ENCODE assay signal across 8 mouse cellular contexts in the genomic region with DNA sequence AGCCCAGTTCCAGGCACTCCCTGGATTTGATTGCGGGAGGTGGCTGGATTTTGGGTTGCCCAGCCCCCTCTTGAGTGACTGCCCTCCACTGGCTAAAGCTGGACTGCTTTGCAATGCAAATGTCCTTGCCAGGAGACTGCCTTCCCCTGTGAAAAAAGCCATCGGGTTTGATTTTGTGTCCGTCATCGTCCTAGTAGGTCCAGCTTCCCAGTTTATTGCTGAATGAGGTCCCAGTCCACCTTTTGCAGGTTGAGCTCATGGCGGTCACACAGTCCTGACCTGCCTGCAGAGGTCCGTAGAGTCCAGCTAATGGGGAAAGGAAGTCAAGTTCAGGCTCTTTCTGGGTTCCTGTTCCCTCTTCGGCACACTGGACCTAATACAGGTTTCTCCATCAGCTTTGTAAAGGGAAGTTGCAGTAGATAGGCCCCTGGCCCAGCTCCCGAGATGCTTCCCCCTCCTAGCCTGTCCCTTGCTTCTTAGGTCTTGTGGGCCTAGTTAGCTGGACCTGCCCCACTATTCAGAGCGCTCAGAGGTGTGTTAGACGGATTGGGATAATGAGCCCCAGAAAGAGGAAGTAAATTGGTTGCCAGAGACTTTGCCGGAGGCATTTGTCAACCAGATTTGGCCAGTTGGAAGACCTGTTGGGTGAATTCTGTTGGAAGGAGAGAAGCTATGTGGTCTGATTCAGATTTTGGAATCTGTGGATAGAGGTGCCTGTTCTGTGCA. TPM values are rescaled to one million over a fixed set of nuclear protein-coding genes. Genes with fewer than 3 reads are reported as not detected.
DNase-seq lines count a peak whose midpoint lies in the region; ATAC-seq and TF ChIP-seq lines count a peak whose summit lies in the region.

No protein-coding gene starts in this region.

- peaks cover 49% of the 10 kb centered on the region for H3K4me1 ChIP-seq in embryonic facial prominence, embryonic 14.5 days (ENCODE audit: control insufficient read depth, insufficient read depth, low read length)
- peaks cover 60% of the 10 kb centered on the region for H3K4me1 ChIP-seq in heart, embryonic 13.5 days
- H3K4me1 ChIP-seq in kidney, embryonic 16.5 days (ENCODE audit: insufficient read depth, low read length), result peaks cover 66% of the 10 kb centered on the region
- H3K4me1 ChIP-seq in liver, embryonic 13.5 days (replicated peaks), result peaks cover 56% of the 10 kb centered on the region
- H3K4me1 ChIP-seq in testis, adult 2 months (ENCODE audit: control insufficient read depth, insufficient read depth, low read length), result peaks cover 25% of the 10 kb centered on the region

- WGBS in embryonic facial prominence, embryonic 14.5 days, result 7% methylated on average over 11 of the region's 11 CpGs
- 6% methylated on average over 11 of the region's 11 CpGs for WGBS in heart, embryonic 13.5 days
- WGBS in kidney, embryonic 16.5 days, result 8% methylated on average over 11 of the region's 11 CpGs
- 4% methylated on average over 11 of the region's 11 CpGs for WGBS in liver, embryonic 13.5 days (ENCODE audit: insufficient replicate concordance)

- DNase-seq in urinary bladder, adult 18-20 months (ENCODE audit: low spot score in 2 of 2), result peak; percentile 39 to 43
- DNase-seq in urinary bladder, postnatal 10 days (ENCODE audit: low spot score), result no peak
- DNase-seq in embryonic facial prominence, embryonic 14.5 days (ENCODE audit: low spot score), result no peak
- no peak for DNase-seq in liver, embryonic 13.5 days
- peak; percentile 41 for DNase-seq in neural tube, embryonic 10.5 days (ENCODE audit: extremely low spot score, low spot score)

- peak overlapping the region; percentile 95 for H3K27ac ChIP-seq in embryonic facial prominence, embryonic 14.5 days (replicated peaks; ENCODE audit: low read depth, low read length)
- peak overlapping the region; percentile 93 for H3K27ac ChIP-seq in heart, embryonic 13.5 days (replicated peaks)
- peak overlapping the region; percentile 98 for H3K27ac ChIP-seq in kidney, embryonic 16.5 days (ENCODE audit: low read length)
- peak overlapping the region; percentile 32; the same call in 1 of the 2 replicates for H3K27ac ChIP-seq in liver, embryonic 13.5 days
- H3K27ac ChIP-seq in testis, adult 2 months (ENCODE audit: control insufficient read depth, insufficient read depth, low read depth, low read length), result peak overlapping the region; percentile 73

- no peaks in the 10 kb centered on the region for H3K9me3 ChIP-seq in embryonic facial prominence, embryonic 14.5 days (ENCODE audit: control insufficient read depth, low read length)
- no peaks in the 10 kb centered on the region for H3K9me3 ChIP-seq in heart, embryonic 13.5 days
- no peaks in the 10 kb centered on the region for H3K9me3 ChIP-seq in kidney, embryonic 16.5 days (ENCODE audit: low read length)
- H3K9me3 ChIP-seq in liver, embryonic 13.5 days (replicated peaks), result no peaks in the 10 kb centered on the region

- no peaks in the 10 kb centered on the region for H3K36me3 ChIP-seq in embryonic facial prominence, embryonic 14.5 days (ENCODE audit: control insufficient read depth, insufficient read depth, low read length)
- H3K36me3 ChIP-seq in heart, embryonic 13.5 days, result no peaks in the 10 kb centered on the region
- no peaks in the 10 kb centered on the region for H3K36me3 ChIP-seq in kidney, embryonic 16.5 days (ENCODE audit: insufficient read depth, low read length)
- H3K36me3 ChIP-seq in liver, embryonic 13.5 days, result no peaks in the 10 kb centered on the region
- H3K36me3 ChIP-seq in testis, adult 2 months (ENCODE audit: control insufficient read depth, insufficient read depth, low read length), result no peaks in the 10 kb centered on the region

- TF ChIP-seq CTCF in testis, adult 2 months (IDR thresholded peaks at IDR 0.05; ENCODE audit: control insufficient read depth, insufficient read depth, insufficient replicate concordance, low read depth, low read length), result no peak

- H3K4me2 ChIP-seq in embryonic facial prominence, embryonic 14.5 days (ENCODE audit: low read depth, low read length), result peak overlapping the region; percentile 67
- H3K4me2 ChIP-seq in heart, embryonic 13.5 days, result peak overlapping the region; percentile 88
- peak overlapping the region; percentile 78 for H3K4me2 ChIP-seq in kidney, embryonic 16.5 days (replicated peaks; ENCODE audit: low read depth, low read length)
- H3K4me2 ChIP-seq in liver, embryonic 13.5 days, result peak overlapping the region; percentile 100

- ATAC-seq in embryonic facial prominence, embryonic 14.5 days (ENCODE audit: low read depth), result no peak
- ATAC-seq in heart, embryonic 13.5 days (ENCODE audit: extremely low read depth, insufficient number of reproducible peaks, low FRiP score, low TSS enrichment), result no peak
- ATAC-seq in kidney, embryonic 16.5 days (ENCODE audit: low FRiP score, low TSS enrichment), result no peak
- ATAC-seq in liver, embryonic 13.5 days (ENCODE audit: low read depth), result no peak

- peak overlapping the region; percentile 92 for H3K4me3 ChIP-seq in embryonic facial prominence, embryonic 14.5 days (ENCODE audit: low read depth, low read length)
- peak overlapping the region; percentile 95 for H3K4me3 ChIP-seq in heart, embryonic 13.5 days
- peak overlapping the region; percentile 84 for H3K4me3 ChIP-seq in kidney, embryonic 16.5 days (ENCODE audit: low read length)
- H3K4me3 ChIP-seq in liver, embryonic 13.5 days (replicated peaks), result peak overlapping the region; percentile 79
- H3K4me3 ChIP-seq in testis, adult 2 months (ENCODE audit: control insufficient read depth, low read depth, low read length), result peak overlapping the region; percentile 90

- TF ChIP-seq POLR2A in testis, adult 2 months (IDR thresholded peaks at IDR 0.05; ENCODE audit: control insufficient read depth, low read depth, low read length), result no peak

- H3K27me3 ChIP-seq in embryonic facial prominence, embryonic 14.5 days (replicated peaks; ENCODE audit: control insufficient read depth, insufficient read depth, low read length), result no peaks in the 10 kb centered on the region
- no peaks in the 10 kb centered on the region for H3K27me3 ChIP-seq in heart, embryonic 13.5 days (replicated peaks)
- H3K27me3 ChIP-seq in kidney, embryonic 16.5 days (ENCODE audit: insufficient read depth, low read length), result no peaks in the 10 kb centered on the region
- peaks cover 73% of the 10 kb centered on the region for H3K27me3 ChIP-seq in liver, embryonic 13.5 days
- H3K27me3 ChIP-seq in testis, adult 2 months (ENCODE audit: control insufficient read depth, insufficient read depth, low read length), result no peaks in the 10 kb centered on the region

- H3K9ac ChIP-seq in embryonic facial prominence, embryonic 14.5 days (ENCODE audit: low read depth, low read length), result peak overlapping the region; percentile 93
- H3K9ac ChIP-seq in heart, embryonic 13.5 days, result peak overlapping the region; percentile 96
- H3K9ac ChIP-seq in kidney, embryonic 16.5 days (replicated peaks; ENCODE audit: low read length), result peak overlapping the region; percentile 89
- peak overlapping the region; percentile 82; the same call in 1 of the 2 replicates for H3K9ac ChIP-seq in liver, embryonic 13.5 days

RNA-seq across cellular contexts. Expression of a gene that starts 1.7 kb away (rescaled TPM):
- 16.3 and 19.2 TPM in 2 replicates for polyA plus RNA-seq in embryonic facial prominence, embryonic 14.5 days (2014; fragmentation: Nextera tagmentation; extraction: Ambion mirVana)
- 5.4 and 5.7 TPM in 2 replicates for polyA plus RNA-seq in heart, embryonic 13.5 days (2015; fragmentation: Nextera tagmentation; extraction: Ambion mirVana)
- polyA plus RNA-seq in kidney, embryonic 16.5 days (2015; fragmentation: Nextera tagmentation; extraction: Ambion mirVana), result 13.3 and 15.0 TPM in 2 replicates
- polyA plus RNA-seq in liver, embryonic 13.5 days (2015; fragmentation: Nextera tagmentation; extraction: Ambion mirVana), result 1.0 and 1.1 TPM in 2 replicates
- 15.4 and 17.6 TPM in 2 replicates for polyA plus RNA-seq in testis, adult 2 months (2012; rRNA removed)

RNA-seq across cellular contexts. Expression of a gene that starts 33.9 kb away (rescaled TPM):
- polyA plus RNA-seq in embryonic facial prominence, embryonic 14.5 days (2014; fragmentation: Nextera tagmentation; extraction: Ambion mirVana), result 107 and 110 TPM in 2 replicates
- polyA plus RNA-seq in heart, embryonic 13.5 days (2015; fragmentation: Nextera tagmentation; extraction: Ambion mirVana), result 72.9 and 81.4 TPM in 2 replicates
- 106 and 108 TPM in 2 replicates for polyA plus RNA-seq in kidney, embryonic 16.5 days (2015; fragmentation: Nextera tagmentation; extraction: Ambion mirVana)
- polyA plus RNA-seq in liver, embryonic 13.5 days (2015; fragmentation: Nextera tagmentation; extraction: Ambion mirVana), result 60.4 and 64.2 TPM in 2 replicates
- polyA plus RNA-seq in testis, adult 2 months (2012; rRNA removed), result 100 and 110 TPM in 2 replicates

RNA-seq across cellular contexts. Expression of a gene that starts 37.8 kb away (rescaled TPM):
- polyA plus RNA-seq in embryonic facial prominence, embryonic 14.5 days (2014; fragmentation: Nextera tagmentation; extraction: Ambion mirVana), result 0.38 and 1.1 TPM in 2 replicates
- polyA plus RNA-seq in heart, embryonic 13.5 days (2015; fragmentation: Nextera tagmentation; extraction: Ambion mirVana), result 0.36 TPM in 1 of 2 replicates, not detected in the other
- polyA plus RNA-seq in kidney, embryonic 16.5 days (2015; fragmentation: Nextera tagmentation; extraction: Ambion mirVana), result 2.5 and 2.6 TPM in 2 replicates
- 0.10 TPM in 1 of 2 replicates, not detected in the other for polyA plus RNA-seq in liver, embryonic 13.5 days (2015; fragmentation: Nextera tagmentation; extraction: Ambion mirVana)
- polyA plus RNA-seq in testis, adult 2 months (2012; rRNA removed), result 39.7 and 47.8 TPM in 2 replicates

RNA-seq across cellular contexts. Expression of a gene that starts 38.7 kb away (rescaled TPM):
- polyA plus RNA-seq in embryonic facial prominence, embryonic 14.5 days (2014; fragmentation: Nextera tagmentation; extraction: Ambion mirVana), result 0.13 and 0.18 TPM in 2 replicates
- 0.21 TPM in 1 of 2 replicates, not detected in the other for polyA plus RNA-seq in heart, embryonic 13.5 days (2015; fragmentation: Nextera tagmentation; extraction: Ambion mirVana)
- 0.12 and 0.16 TPM in 2 replicates for polyA plus RNA-seq in kidney, embryonic 16.5 days (2015; fragmentation: Nextera tagmentation; extraction: Ambion mirVana)
- not detected in 2 replicates for polyA plus RNA-seq in liver, embryonic 13.5 days (2015; fragmentation: Nextera tagmentation; extraction: Ambion mirVana)
- polyA plus RNA-seq in testis, adult 2 months (2012; rRNA removed), result 2.2 and 2.3 TPM in 2 replicates

RNA-seq across cellular contexts. Expression of a gene that starts 50.1 kb away (rescaled TPM):
- polyA plus RNA-seq in embryonic facial prominence, embryonic 14.5 days (2014; fragmentation: Nextera tagmentation; extraction: Ambion mirVana), result 39.4 and 41.0 TPM in 2 replicates
- polyA plus RNA-seq in heart, embryonic 13.5 days (2015; fragmentation: Nextera tagmentation; extraction: Ambion mirVana), result 37.6 and 38.7 TPM in 2 replicates
- 24.7 TPM in 2 replicates for polyA plus RNA-seq in kidney, embryonic 16.5 days (2015; fragmentation: Nextera tagmentation; extraction: Ambion mirVana)
- 13.5 and 14.1 TPM in 2 replicates for polyA plus RNA-seq in liver, embryonic 13.5 days (2015; fragmentation: Nextera tagmentation; extraction: Ambion mirVana)
- polyA plus RNA-seq in testis, adult 2 months (2012; rRNA removed), result 1.4 and 1.6 TPM in 2 replicates

Comparison
In these comparisons a context has a peak if more than half of its experiments do, and no peak if none do; other contexts are left out.
1. DNase-seq: peak in urinary bladder, adult 18-20 months (2 of 2) and neural tube, embryonic 10.5 days (single experiment); none in urinary bladder, postnatal 10 days (single experiment), embryonic facial prominence, embryonic 14.5 days (single experiment) and liver, embryonic 13.5 days (single experiment).
2. H3K27ac ChIP-seq: peak in every context shown above with its lines; median percentile 98 in kidney, embryonic 16.5 days; 95 in embryonic facial prominence, embryonic 14.5 days; 93 in heart, embryonic 13.5 days; 73 in testis, adult 2 months; 32 in liver, embryonic 13.5 days.
3. RNA of a gene that starts 37.8 kb away (polyA plus RNA-seq): 39.7 to 47.8 TPM in testis, adult 2 months; 2.5 to 2.6 TPM in kidney, embryonic 16.5 days, 0.38 to 1.1 TPM in embryonic facial prominence, embryonic 14.5 days, 0.36 TPM in heart, embryonic 13.5 days and 0.10 TPM in liver, embryonic 13.5 days; every median in the first group is over 10 times any median in the second.
4. Peak in every context shown above with its lines, with median percentiles within 50 percentile points of each other: H3K4me2 ChIP-seq, H3K4me3 ChIP-seq and H3K9ac ChIP-seq.